Mouse (Mus musculus) CD4-positive, CD25-positive, alpha-beta regulatory T cell, adult 4 months (primary cell): ENCODE data around the gene Eif5a. TPM values are rescaled to one million over a fixed set of nuclear protein-coding genes. Genes with fewer than 3 reads are reported as not detected.

Experiments
- ATAC-seq: one replicate; pipeline ENCODE4 v1.8.0; 2017
- polyA plus RNA-seq, 2 experiments: library from polyadenylated mRNA; unstranded; fragments of 100-300 nt; shearing (Covaris generic); gene quantifications; one replicate each; pipeline ENCODE4 v1.2.1; 2017

The Eif5a gene
- polyA plus RNA-seq, 2 experiments from 2014 or later, result 1,067 to 1,377 TPM

- peak; percentile 53 for ATAC-seq
Observed at GRCm38 (mm10) chr11:69901406-69901846, 20.3 kb downstream of the Eif5a start.

GRCm38 (mm10) chr11:69900471-69901405 is 21.0 kb downstream of the Eif5a start, which contains the start of the genes 2810408A11Rik and Neurl4:
2810408A11Rik (minus strand) TSS chr11:69900987.
Neurl4 (plus strand) TSS chr11:69901072.
- peak; percentile 95 for ATAC-seq

- ATAC-seq, result no peak
Observed at GRCm38 (mm10) chr11:69899870-69900269, 21.9 kb downstream of the Eif5a start.

GRCm38 (mm10) chr11:69895291-69895690 is 26.5 kb downstream of the Eif5a start, which contains the start of gene Acap1:
Acap1 (minus strand) TSS chr11:69895539.
- peak; percentile 52 for ATAC-seq

GRCm38 (mm10) chr11:69894671-69895070 is 27.1 kb downstream of the Eif5a start:
- peak; percentile 97 for ATAC-seq

- no peak for ATAC-seq
Observed at GRCm38 (mm10) chr11:69891482-69891881, 30.3 kb downstream of the Eif5a start.

GRCm38 (mm10) chr11:69886907-69887635 is 34.7 kb downstream of the Eif5a start:
- no peak for ATAC-seq

GRCm38 (mm10) chr11:69884663-69885062 is 37.1 kb downstream of the Eif5a start:
- no peak for ATAC-seq

- ATAC-seq, result no peak
Observed at GRCm38 (mm10) chr11:69884240-69884639, 37.5 kb downstream of the Eif5a start.

GRCm38 (mm10) chr11:69883527-69884151 is 38.1 kb downstream of the Eif5a start:
- ATAC-seq, result no peak

- no peak for ATAC-seq
Observed at GRCm38 (mm10) chr11:69883066-69883465, 38.7 kb downstream of the Eif5a start.

- ATAC-seq, result no peak
Observed at GRCm38 (mm10) chr11:69881787-69882670, 39.7 kb downstream of the Eif5a start.

GRCm38 (mm10) chr11:69880853-69881603 is 40.7 kb downstream of the Eif5a start, which contains the start of gene Kctd11:
Kctd11 (minus strand) TSS chr11:69881406.
- ATAC-seq, result peak; percentile 60

GRCm38 (mm10) chr11:69880506-69880852 is 41.3 kb downstream of the Eif5a start:
- peak; percentile 49 for ATAC-seq

GRCm38 (mm10) chr11:69879711-69880110 is 42.0 kb downstream of the Eif5a start:
- no peak for ATAC-seq

GRCm38 (mm10) chr11:69878952-69879351 is 42.8 kb downstream of the Eif5a start:
- no peak for ATAC-seq

- ATAC-seq, result no peak
Observed at GRCm38 (mm10) chr11:69878399-69878798, 43.4 kb downstream of the Eif5a start.

- no peak for ATAC-seq
Observed at GRCm38 (mm10) chr11:69877878-69878277, 43.9 kb downstream of the Eif5a start, which contains the start of gene Tmem95. Tmem95 (minus strand) TSS chr11:69878018.

- peak; percentile 56 for ATAC-seq
Observed at GRCm38 (mm10) chr11:69876867-69877266, 44.9 kb downstream of the Eif5a start.

GRCm38 (mm10) chr11:69876186-69876585 is 45.6 kb downstream of the Eif5a start:
- peak; percentile 38 for ATAC-seq

GRCm38 (mm10) chr11:69872451-69872850 is 49.3 kb downstream of the Eif5a start:
- ATAC-seq, result no peak
